Mouse (Mus musculus): ENCODE data around the gene Saa4. TPM values are rescaled to one million over a fixed set of nuclear protein-coding genes. Genes with fewer than 3 reads are reported as not detected.

The Saa4 gene
- polyA plus RNA-seq, 1 experiment, result 0.48 TPM

- Histone ChIP-seq H3K27ac (replicated peaks; ENCODE audit: low read depth, low read length) (no peak overlapping the region), H3K4me1 (ENCODE audit: control insufficient read depth, insufficient read depth, insufficient read length, low read length) (no peaks in the 10 kb centered on the region), H3K4me3 (ENCODE audit: insufficient read depth, low read depth, low read length) (no peak overlapping the region)
These were observed 4.8 kb downstream of the Saa4 start for GRCm38 (mm10) chr7:46727584-46727983.

DNA sequence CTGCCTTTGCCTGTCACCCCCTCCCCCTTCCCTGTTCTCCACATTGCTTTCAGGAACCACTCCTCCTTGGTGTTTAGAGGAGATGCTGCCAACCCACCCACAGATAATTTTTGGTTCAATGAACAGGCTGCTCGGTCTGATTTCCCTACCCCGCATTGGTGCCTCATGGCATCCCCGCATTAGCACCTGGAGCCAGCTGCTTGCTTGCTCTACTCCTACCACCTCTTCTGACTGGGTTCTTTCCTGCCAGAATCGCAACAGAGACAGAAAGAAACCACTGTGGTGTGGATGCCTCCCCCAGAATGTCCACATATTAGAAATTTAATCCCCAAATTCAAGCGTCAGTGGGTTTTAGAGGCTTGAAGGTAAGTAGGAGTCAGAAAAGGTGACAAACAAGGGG, 8.0 kb downstream of the Saa4 start:
- H3K4me1 ChIP-seq (ENCODE audit: control insufficient read depth, insufficient read depth, insufficient read length, low read length), result no peaks in the 10 kb centered on the region; the same call in 1 of the 2 replicates

GRCm38 (mm10) chr7:46723849-46724248, 8.6 kb downstream of the Saa4 start:
- no peak overlapping the region for H3K4me3 ChIP-seq (ENCODE audit: insufficient read depth, low read depth, low read length)
- H3K27ac ChIP-seq (replicated peaks; ENCODE audit: low read depth, low read length), result no peak overlapping the region
- peaks cover 2% of the 10 kb centered on the region; the same call in 1 of the 2 replicates for H3K4me1 ChIP-seq (ENCODE audit: control insufficient read depth, insufficient read depth, insufficient read length, low read length)

More for the DNA sequence above, 8.0 kb downstream of the Saa4 start:
- Histone ChIP-seq H3K27ac (replicated peaks; ENCODE audit: low read depth, low read length) (no peak overlapping the region), H3K4me3 (ENCODE audit: insufficient read depth, low read depth, low read length) (no peak overlapping the region)

- peaks cover 2% of the 10 kb centered on the region; the same call in 1 of the 2 replicates for H3K4me1 ChIP-seq (ENCODE audit: control insufficient read depth, insufficient read depth, insufficient read length, low read length)
- H3K4me3 ChIP-seq (ENCODE audit: insufficient read depth, low read depth, low read length), result no peak overlapping the region
- H3K27ac ChIP-seq (replicated peaks; ENCODE audit: low read depth, low read length), result no peak overlapping the region
These were observed 9.0 kb downstream of the Saa4 start for GRCm38 (mm10) chr7:46723354-46723753.

DNA sequence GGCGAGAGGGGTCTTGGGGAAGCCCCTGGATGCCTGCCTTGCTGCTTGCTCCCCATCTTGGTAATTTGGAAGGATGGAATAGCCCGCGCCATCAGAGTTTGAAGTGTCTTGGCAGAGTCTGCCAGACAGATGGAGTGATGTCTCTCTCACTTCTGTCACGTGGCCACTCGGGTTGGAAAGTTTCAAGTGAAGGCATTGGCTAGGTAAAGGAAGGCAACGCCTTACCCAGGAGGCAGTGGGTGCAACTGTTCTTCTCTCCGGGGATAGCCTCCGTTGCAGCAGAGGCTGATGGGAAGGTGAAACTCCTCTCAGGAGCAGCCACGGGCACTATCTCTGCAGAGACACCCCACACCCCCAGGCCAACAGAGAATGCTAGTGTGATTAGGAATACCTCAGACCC, 11.9 kb downstream of the Saa4 start:
- Histone ChIP-seq H3K4me3 (ENCODE audit: insufficient read depth, low read depth, low read length) (no peak overlapping the region), H3K4me1 (ENCODE audit: control insufficient read depth, insufficient read depth, insufficient read length, low read length) (peaks cover 2% of the 10 kb centered on the region; the same call in 1 of the 2 replicates), H3K27ac (replicated peaks; ENCODE audit: low read depth, low read length) (no peak overlapping the region)

DNA sequence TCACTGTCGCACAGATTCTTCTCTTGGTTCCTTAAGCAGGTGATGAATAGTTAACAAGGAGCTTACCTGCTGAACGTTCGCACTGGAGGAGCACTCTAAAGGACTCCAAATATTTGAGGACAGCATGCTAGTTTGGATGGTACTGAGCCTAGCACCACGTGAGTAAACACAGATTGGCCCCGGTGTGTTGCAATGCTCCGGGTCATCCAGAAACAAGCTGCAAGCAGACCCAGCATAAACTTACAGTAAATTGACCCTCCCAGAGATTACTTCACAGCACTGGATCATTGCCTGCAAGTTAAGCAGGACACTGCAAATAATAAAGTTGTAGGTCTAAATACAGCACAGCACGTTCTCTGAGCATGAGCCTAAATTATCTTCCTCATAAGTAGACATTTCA, 12.9 kb downstream of the Saa4 start:
- H3K4me1 ChIP-seq (ENCODE audit: control insufficient read depth, insufficient read depth, insufficient read length, low read length), result peaks cover 2% of the 10 kb centered on the region; the same call in 1 of the 2 replicates
- no peak overlapping the region for H3K27ac ChIP-seq (replicated peaks; ENCODE audit: low read depth, low read length)

DNA sequence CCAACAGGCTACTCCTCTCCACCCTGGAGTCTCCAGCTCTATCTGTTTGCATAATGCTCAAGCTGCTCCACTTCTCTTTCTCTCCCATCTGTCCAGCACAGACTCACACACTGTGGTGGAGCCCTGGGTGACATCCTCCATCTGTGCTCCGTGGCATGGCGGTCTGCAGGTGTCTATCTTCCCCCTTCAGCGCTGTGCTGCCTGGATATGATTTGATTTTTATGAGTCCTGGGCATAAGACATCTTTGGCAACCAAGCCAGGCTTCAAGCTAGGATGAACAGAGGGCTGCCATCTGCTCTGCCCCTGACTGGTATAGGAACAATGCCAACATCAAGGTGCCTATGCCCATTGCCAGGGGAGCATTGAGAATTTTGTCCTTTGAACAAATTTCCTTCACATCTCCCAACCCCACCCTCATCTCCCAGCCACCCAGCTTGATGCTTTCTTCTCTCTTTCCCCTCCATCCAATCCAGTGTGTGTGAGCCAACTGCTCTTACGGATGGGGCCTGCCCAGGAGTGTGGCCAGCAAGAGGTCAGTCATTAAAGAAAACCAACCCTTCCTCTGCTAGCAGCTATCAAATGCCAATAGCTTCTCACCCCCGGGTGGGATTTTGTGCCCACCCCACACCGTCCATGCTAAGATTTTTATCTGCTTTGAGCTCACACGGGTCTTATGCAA, 13.7 kb downstream of the Saa4 start:
- Histone ChIP-seq H3K27ac (replicated peaks; ENCODE audit: low read depth, low read length) (no peak overlapping the region), H3K4me1 (ENCODE audit: control insufficient read depth, insufficient read depth, insufficient read length, low read length) (peaks cover 2% of the 10 kb centered on the region; the same call in 1 of the 2 replicates), H3K4me3 (ENCODE audit: insufficient read depth, low read depth, low read length) (no peak overlapping the region)

More for the DNA sequence above, 12.9 kb downstream of the Saa4 start:
- H3K4me3 ChIP-seq (ENCODE audit: insufficient read depth, low read depth, low read length), result no peak overlapping the region

DNA sequence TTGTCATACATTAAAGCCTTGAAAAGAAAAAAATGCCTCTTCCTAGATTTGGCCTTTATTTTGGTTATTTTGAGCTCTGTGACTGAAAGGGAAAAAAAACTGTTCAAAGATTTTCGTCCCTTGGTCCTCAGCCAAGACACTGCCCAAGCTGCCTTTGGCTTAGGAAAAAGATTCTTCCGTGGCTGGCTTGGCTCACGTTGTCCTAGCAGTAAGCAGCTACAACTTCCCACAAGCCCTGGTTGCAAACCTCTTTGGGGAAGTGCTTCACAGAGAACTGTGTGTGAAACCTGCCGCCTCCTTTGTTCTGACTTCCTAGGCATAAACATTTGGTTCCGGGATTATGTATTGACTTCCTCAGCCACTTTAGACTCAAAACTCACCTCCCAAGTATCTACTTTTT, 15.5 kb downstream of the Saa4 start:
- H3K27ac ChIP-seq (replicated peaks; ENCODE audit: low read depth, low read length), result peak overlapping the region; percentile 26; the same call in 1 of the 2 replicates
- H3K4me3 ChIP-seq (ENCODE audit: insufficient read depth, low read depth, low read length), result no peak overlapping the region
- peaks cover 2% of the 10 kb centered on the region; the same call in 1 of the 2 replicates for H3K4me1 ChIP-seq (ENCODE audit: control insufficient read depth, insufficient read depth, insufficient read length, low read length)

GRCm38 (mm10) chr7:46715600-46715999, 16.8 kb downstream of the Saa4 start, which contains the start of gene Saa3:
Gene Saa3, minus strand, starts transcription at chr7:46715700.
- Histone ChIP-seq H3K4me3 (ENCODE audit: insufficient read depth, low read depth, low read length) (no peak within 1 kb of the TSS), H3K27ac (replicated peaks; ENCODE audit: low read depth, low read length) (no peak within 1 kb of the TSS), H3K4me1 (ENCODE audit: control insufficient read depth, insufficient read depth, insufficient read length, low read length) (peaks cover 2% of the 10 kb centered on the region; the same call in 1 of the 2 replicates)

DNA sequence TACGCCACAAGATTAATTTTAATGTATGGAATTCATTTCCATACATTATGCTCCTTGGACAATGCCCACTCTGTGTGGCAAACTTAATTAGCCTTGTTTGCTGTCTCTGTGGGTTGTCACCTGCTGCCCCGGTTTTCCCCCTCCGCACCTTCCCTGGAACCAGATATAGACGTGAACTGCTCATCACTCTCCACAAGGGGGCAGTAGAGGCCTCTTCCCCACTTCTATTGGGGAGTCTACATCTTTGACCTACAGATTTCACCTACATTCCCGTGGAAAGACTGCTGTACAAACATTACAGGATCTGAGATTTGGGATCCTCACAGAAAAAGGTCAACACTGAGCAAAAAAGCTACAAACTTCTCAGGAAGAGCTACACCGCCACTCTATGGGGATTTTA, 17.9 kb downstream of the Saa4 start:
- Histone ChIP-seq H3K27ac (replicated peaks; ENCODE audit: low read depth, low read length) (no peak overlapping the region), H3K4me3 (ENCODE audit: insufficient read depth, low read depth, low read length) (no peak overlapping the region), H3K4me1 (ENCODE audit: control insufficient read depth, insufficient read depth, insufficient read length, low read length) (peaks cover 2% of the 10 kb centered on the region; the same call in 1 of the 2 replicates)

GRCm38 (mm10) chr7:46712250-46712649, 20.2 kb downstream of the Saa4 start:
- Histone ChIP-seq H3K4me1 (ENCODE audit: control insufficient read depth, insufficient read depth, insufficient read length, low read length) (no peaks in the 10 kb centered on the region), H3K4me3 (ENCODE audit: insufficient read depth, low read depth, low read length) (no peak overlapping the region), H3K27ac (replicated peaks; ENCODE audit: low read depth, low read length) (no peak overlapping the region)

DNA sequence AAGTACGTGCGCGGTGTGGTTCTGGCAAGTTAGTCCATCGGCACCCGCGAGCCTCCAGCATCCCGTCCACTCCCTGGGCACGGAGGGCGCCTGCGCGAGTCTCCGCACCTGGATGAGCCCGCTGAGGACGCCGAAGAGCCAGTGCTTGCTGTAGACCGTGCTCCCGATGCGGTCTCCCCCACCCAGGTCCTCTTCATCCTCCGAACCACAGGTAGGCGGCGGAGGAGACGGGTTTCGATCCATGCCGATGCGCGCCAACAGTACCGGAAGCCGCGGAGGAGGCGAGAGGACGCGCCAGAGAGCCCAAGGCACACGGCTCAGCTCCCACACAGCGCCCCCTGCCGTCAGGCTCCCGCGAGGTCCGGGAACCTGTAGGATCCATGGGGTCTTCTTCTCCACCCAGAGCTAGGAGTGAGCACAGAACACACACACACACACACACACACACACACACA, 22.0 kb downstream of the Saa4 start, which contains the start of gene Saal1:
Gene Saal1, minus strand, starts transcription at position 291 of the 455 bp plus-strand sequence.
- H3K4me1 ChIP-seq (ENCODE audit: control insufficient read depth, insufficient read depth, insufficient read length, low read length), result no peaks in the 10 kb centered on the region
- peak within 1 kb of the TSS; percentile 98 for H3K4me3 ChIP-seq (ENCODE audit: insufficient read depth, low read depth, low read length)
- H3K27ac ChIP-seq (replicated peaks; ENCODE audit: low read depth, low read length), result peak within 1 kb of the TSS; percentile 59; the same call in 1 of the 2 replicates

DNA sequence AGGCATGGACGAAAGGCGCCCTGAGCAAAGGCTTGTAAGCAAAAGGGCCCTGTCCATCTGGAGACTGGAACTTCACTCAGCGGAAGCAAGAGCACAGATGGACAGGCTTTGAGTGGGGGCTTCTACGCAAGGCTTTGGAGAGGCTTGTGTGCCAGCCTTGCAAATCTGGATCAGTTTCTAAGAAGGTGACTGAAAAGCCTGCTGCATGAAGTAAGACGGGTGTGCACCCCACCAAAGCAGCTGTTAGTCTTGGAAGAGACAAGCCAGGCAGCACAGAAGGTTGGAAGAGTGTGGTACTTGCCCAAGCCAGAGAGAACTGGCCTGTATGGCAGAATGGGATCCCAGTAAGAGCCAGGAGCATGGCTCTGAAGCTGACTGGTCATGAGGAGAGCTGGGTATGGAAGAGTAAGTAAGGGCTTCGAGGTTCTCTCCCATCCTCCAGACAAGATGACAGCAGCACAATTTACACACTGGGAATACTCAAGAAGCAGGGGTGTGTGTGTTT, 31.8 kb downstream of the Saa4 start:
- Histone ChIP-seq H3K4me3 (ENCODE audit: insufficient read depth, low read depth, low read length) (no peak overlapping the region), H3K27ac (replicated peaks; ENCODE audit: low read depth, low read length) (no peak overlapping the region), H3K4me1 (ENCODE audit: control insufficient read depth, insufficient read depth, insufficient read length, low read length) (no peaks in the 10 kb centered on the region)

DNA sequence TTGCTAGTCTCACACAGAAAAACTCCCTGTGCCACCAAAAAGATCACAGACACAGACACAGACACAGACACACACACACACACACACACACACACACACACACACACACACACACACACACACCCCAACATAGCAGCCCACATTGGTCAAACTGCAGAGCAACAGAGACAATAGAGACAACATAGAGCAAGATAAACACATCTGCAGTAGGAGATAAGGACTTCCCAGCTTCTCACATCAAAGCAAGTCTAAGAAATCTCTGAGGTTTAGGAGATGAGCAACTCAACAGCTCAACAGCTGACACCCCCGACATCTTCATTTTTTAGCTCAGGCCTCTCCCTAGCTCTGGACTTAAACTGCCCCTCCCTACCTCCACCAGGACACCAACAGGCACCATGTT, 35.6 kb downstream of the Saa4 start:
- no peak overlapping the region for H3K27ac ChIP-seq (replicated peaks; ENCODE audit: low read depth, low read length)
- H3K4me1 ChIP-seq (ENCODE audit: control insufficient read depth, insufficient read depth, insufficient read length, low read length), result no peaks in the 10 kb centered on the region
- no peak overlapping the region for H3K4me3 ChIP-seq (ENCODE audit: insufficient read depth, low read depth, low read length)

- Histone ChIP-seq H3K4me3 (ENCODE audit: insufficient read depth, low read depth, low read length) (no peak overlapping the region), H3K4me1 (ENCODE audit: control insufficient read depth, insufficient read depth, insufficient read length, low read length) (no peaks in the 10 kb centered on the region), H3K27ac (replicated peaks; ENCODE audit: low read depth, low read length) (no peak overlapping the region)
These were observed 45.6 kb downstream of the Saa4 start for GRCm38 (mm10) chr7:46686827-46687226.

DNA sequence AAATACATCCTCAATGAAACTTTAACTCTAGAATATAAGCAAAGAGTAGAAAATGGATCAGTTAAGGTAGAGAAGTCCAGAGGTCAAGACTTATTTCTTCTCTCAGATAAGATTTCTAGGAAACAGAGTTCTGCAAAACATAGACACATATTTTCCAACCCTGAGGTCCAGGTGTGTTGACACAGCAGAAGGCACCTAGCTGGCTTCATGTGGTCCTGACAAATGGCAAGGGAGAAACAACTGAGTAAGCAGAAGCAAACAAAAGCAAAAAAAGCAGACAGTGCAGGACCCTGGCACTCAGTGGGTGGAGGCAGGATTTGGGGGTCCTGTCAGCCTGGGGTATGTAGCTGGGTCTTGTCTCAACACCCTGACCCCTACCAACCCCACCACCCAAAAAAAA, 51.7 kb downstream of the Saa4 start:
- no peak overlapping the region for H3K4me3 ChIP-seq (ENCODE audit: insufficient read depth, low read depth, low read length)
- no peak overlapping the region for H3K27ac ChIP-seq (replicated peaks; ENCODE audit: low read depth, low read length)
- no peaks in the 10 kb centered on the region for H3K4me1 ChIP-seq (ENCODE audit: control insufficient read depth, insufficient read depth, insufficient read length, low read length)
